Mouse (Mus musculus): Measurements from ENCODE around the gene Crabp1.

The Crabp1 gene

GRCm38 (mm10) chr9:54770140-54770780, 5.7 kb downstream of the Crabp1 start:
- DNase-seq (ENCODE audit: low read depth, low spot score): no peak

GRCm38 (mm10) chr9:54776451-54776982, 12.0 kb downstream of the Crabp1 start:
- DNase-seq (ENCODE audit: low read depth, low spot score): no peak

- no peak for DNase-seq (ENCODE audit: low read depth, low spot score)
Observed at GRCm38 (mm10) chr9:54779280-54779679, 14.7 kb downstream of the Crabp1 start.

- no peak for DNase-seq (ENCODE audit: low read depth, low spot score)
Observed at GRCm38 (mm10) chr9:54782504-54782903, 18.0 kb downstream of the Crabp1 start.

GRCm38 (mm10) chr9:54784003-54784402, 19.5 kb downstream of the Crabp1 start:
- DNase-seq (ENCODE audit: low read depth, low spot score): no peak

GRCm38 (mm10) chr9:54785215-54785614, 20.7 kb downstream of the Crabp1 start:
- no peak for DNase-seq (ENCODE audit: low read depth, low spot score)

GRCm38 (mm10) chr9:54786083-54786482, 21.5 kb downstream of the Crabp1 start:
- DNase-seq (ENCODE audit: low read depth, low spot score): no peak

- no peak for DNase-seq (ENCODE audit: low read depth, low spot score)
Observed at GRCm38 (mm10) chr9:54787760-54788159, 23.2 kb downstream of the Crabp1 start.

- DNase-seq (ENCODE audit: low read depth, low spot score): no peak
Observed at GRCm38 (mm10) chr9:54790271-54790670, 25.7 kb downstream of the Crabp1 start.

- peak; percentile 86 for DNase-seq (ENCODE audit: low read depth, low spot score)
Observed at GRCm38 (mm10) chr9:54801460-54801961, 37.0 kb downstream of the Crabp1 start.

GRCm38 (mm10) chr9:54802749-54803679, 38.5 kb downstream of the Crabp1 start:
- DNase-seq (ENCODE audit: low read depth, low spot score): peak; percentile 91

GRCm38 (mm10) chr9:54804351-54804750, 39.8 kb downstream of the Crabp1 start:
- DNase-seq (ENCODE audit: low read depth, low spot score): no peak

GRCm38 (mm10) chr9:54807761-54808160, 43.2 kb downstream of the Crabp1 start:
- DNase-seq (ENCODE audit: low read depth, low spot score): no peak

GRCm38 (mm10) chr9:54809953-54810352, 45.4 kb downstream of the Crabp1 start:
- DNase-seq (ENCODE audit: low read depth, low spot score): no peak

GRCm38 (mm10) chr9:54816508-54817201, 52.1 kb downstream of the Crabp1 start:
- DNase-seq (ENCODE audit: low read depth, low spot score): no peak

GRCm38 (mm10) chr9:54821442-54822100, 57.0 kb downstream of the Crabp1 start:
- DNase-seq (ENCODE audit: low read depth, low spot score): peak; percentile 75

All from R1 (cell line).